Mouse (Mus musculus) embryonic facial prominence, embryonic 14.5 days (tissue): ENCODE results near the gene 1700067K01Rik. TPM values are rescaled to one million over a fixed set of nuclear protein-coding genes. Genes with fewer than 3 reads are reported as not detected.

Experiments used
- ATAC-seq: fragments of 200-750 bp; cut with Nextera tagmentation; 2 replicates; pipeline ENCODE4 v1.8.0; 2017; ENCODE audit warnings: low read depth, moderate number of reproducible peaks, moderate TSS enrichment
- DNase-seq: peaks from one replicate; pipeline ENCODE4 v3.0.0-alpha.2; 2015; ENCODE audit warnings: low spot score
- H3K27ac ChIP-seq: fragments of 300-500 bp; sonication (generic); replicated peaks from 2 replicates; pipeline ENCODE4 v1.5.1; 2014; ENCODE audit warnings: low read depth, mild to moderate bottlenecking, low read length, moderate library complexity
- H3K27me3 ChIP-seq: fragments of 300-500 bp; sonication (generic); replicated peaks from 2 replicates; pipeline ENCODE4 v1.6.1; 2014; ENCODE audit warnings: low read length; ENCODE audit not compliant: control insufficient read depth, insufficient read depth
- H3K36me3 ChIP-seq: fragments of 300-500 bp; sonication (generic); 2 replicates; pipeline ENCODE4 v1.6.1; 2014; ENCODE audit warnings: low read length, mixed read lengths; ENCODE audit not compliant: control insufficient read depth, insufficient read depth
- H3K4me1 ChIP-seq: fragments of 300-500 bp; sonication (generic); 2 replicates; pipeline ENCODE4 v1.6.1; 2014; ENCODE audit warnings: antibody characterized with exemption, low read length; ENCODE audit not compliant: control insufficient read depth, insufficient read depth
- H3K4me2 ChIP-seq: fragments of 300-500 bp; sonication (generic); 2 replicates; pipeline ENCODE4 v1.6.1; 2014; ENCODE audit warnings: low read depth, mild to moderate bottlenecking, low read length, moderate library complexity, mixed read lengths
- H3K4me3 ChIP-seq: fragments of 300-500 bp; sonication (generic); 2 replicates; pipeline ENCODE4 v1.5.1; 2014; ENCODE audit warnings: low read depth, mild to moderate bottlenecking, low read length
- H3K9ac ChIP-seq: fragments of 300-500 bp; sonication (generic); 2 replicates; pipeline ENCODE4 v1.6.1; 2014; ENCODE audit warnings: low read depth, mild to moderate bottlenecking, low read length, moderate library complexity, mixed read lengths
- H3K9me3 ChIP-seq: fragments of 300-500 bp; sonication (generic); 2 replicates; pipeline ENCODE4 v1.6.1; 2016; ENCODE audit warnings: low read length; ENCODE audit not compliant: control insufficient read depth
- WGBS: fragments of 180-500 bp; shearing (Covaris S2); extraction: QIAGEN DNeasy Blood & Tissue Kit; methylation state at CpG from one replicate; pipeline ENCODE4 v1.1.7; 2014; 5-methylcytosine and 5-hydroxymethylcytosine counted together
- polyA plus RNA-seq: library from polyadenylated mRNA; unstranded; fragments of >200 nt; fragmentation: Nextera tagmentation; extraction: Ambion mirVana; gene quantifications from 2 replicates; pipeline ENCODE4 v1.2.1, GENCODE M21; 2014

1700067K01Rik gene
- polyA plus RNA-seq = 0.77 and 1.1 TPM in 2 replicates

DNA sequence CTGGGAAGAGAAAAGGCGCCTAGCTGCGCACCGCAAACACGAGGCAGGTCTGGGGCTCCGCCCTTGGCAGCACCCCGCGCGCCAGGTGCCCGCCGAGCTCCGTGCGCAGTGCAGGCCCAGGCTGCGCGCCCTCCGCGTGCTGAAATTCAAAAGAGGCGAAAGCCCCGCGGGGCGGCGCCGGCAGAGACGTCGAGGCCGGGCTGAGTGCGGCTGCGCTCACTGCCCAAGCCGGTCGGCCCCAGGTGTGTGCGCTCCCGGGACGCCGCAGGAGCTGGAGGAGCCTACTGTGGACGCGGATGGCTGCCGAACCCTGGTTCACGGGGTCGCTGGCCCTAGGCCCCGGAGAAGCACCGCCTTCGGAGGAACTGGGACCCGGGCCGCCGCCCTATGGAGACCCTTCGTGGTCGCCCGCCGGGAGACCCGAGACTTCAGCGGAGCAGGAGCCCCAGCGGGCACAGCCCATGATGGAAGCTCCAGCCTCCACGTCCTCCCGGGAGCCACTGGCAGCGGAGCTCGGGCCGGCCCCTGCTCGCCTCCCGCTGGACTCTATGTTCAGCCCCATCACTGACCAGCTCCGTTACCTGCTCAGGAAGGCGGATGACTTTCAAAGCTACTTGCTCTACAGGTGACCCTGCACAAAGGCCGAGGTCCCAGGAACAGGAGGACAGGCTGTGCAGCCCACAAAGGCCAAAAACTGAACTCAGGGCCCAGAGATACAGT is at the start of gene 1700067K01Rik:
Gene 1700067K01Rik (plus strand): TSS at position 222 of the 720 bp plus-strand sequence.
- no peak within 1 kb of the TSS for H3K4me3 ChIP-seq
- 34% methylated on average over 36 of the region's 61 CpGs for WGBS
- no peaks in the 10 kb centered on the region for H3K9me3 ChIP-seq
- peak within 1 kb of the TSS; percentile 25; the same call in 1 of the 2 replicates for H3K9ac ChIP-seq
- ATAC-seq (no peak), DNase-seq (no peak)
- peak within 1 kb of the TSS; percentile 36 for H3K4me2 ChIP-seq
- peaks cover 15% of the 10 kb centered on the region for H3K4me1 ChIP-seq
- H3K36me3 ChIP-seq = peaks cover 37% of the 10 kb centered on the region
- H3K27ac ChIP-seq = no peak within 1 kb of the TSS
- H3K27me3 ChIP-seq = no peaks in the 10 kb centered on the region

DNA sequence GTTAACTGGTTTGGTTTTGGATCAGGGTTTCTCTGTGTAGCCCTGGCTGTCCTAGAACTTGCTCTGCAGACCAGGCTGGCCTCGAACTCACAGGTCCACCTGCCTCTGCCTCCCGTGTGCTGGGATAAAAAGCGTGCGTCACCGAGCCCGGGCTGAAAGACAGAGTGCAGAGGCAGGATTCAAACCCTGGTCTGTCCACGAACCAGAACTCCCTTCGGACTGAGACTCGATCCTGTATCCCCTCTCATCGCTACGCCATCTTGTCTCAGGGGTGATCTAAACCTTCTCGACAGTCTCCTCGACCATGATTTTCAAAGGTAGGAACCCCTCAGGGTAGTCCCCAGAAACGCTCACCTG is 46.6 kb upstream of the 1700067K01Rik start:
- Histone ChIP-seq H3K27ac (no peak overlapping the region; the same call in 1 of the 2 replicates), H3K9me3 (no peaks in the 10 kb centered on the region), H3K4me1 (no peaks in the 10 kb centered on the region), H3K4me2 (peak overlapping the region; percentile 55), H3K27me3 (no peaks in the 10 kb centered on the region), H3K4me3 (peak overlapping the region; percentile 60), H3K36me3 (no peaks in the 10 kb centered on the region), H3K9ac (peak overlapping the region; percentile 47)
- DNase-seq (no peak), ATAC-seq (no peak)
- WGBS = 1% methylated on average over 14 of the region's 14 CpGs

DNA sequence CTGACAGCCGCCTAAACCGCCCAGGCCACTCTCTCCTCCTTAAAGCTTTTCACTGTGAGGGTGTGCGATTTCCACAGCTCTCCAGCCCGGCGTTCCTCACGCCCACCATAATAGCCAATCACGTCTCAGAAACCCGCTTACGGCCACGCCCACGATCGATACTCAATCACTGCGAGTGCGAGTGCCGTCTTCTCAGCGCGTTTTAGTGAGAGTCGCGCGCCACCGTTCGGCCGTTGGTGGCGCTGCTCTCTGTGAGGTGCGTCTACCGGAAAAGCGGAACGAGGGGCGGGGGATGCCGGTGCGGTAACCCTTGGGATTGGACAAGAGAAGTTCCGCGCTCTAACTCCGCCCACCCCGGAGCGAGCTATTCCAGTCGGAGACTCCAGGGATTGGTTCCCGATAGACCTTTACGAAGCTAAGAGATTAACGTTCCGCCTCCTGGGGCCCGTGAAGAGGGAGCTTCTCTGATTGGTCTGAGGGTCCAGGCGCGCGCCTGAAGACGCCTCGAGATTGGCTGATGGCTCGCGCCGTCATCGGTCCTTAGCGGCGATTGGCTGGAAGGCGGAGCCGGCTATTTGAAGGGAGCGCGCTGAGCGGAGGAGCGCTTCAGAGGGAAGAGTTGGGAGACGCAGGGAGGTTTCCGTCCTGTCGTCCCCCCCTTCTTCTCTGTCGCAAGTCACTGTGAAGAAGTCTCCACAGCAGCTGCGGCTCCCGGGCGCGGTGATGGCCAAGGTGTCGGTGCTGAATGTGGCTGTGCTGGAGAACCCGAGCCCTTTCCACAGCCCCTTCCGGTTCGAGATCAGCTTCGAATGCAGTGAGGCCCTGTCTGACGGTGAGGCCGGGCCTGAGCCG is 46.0 kb upstream of the 1700067K01Rik start, which contains the start of the genes Gm10644 and Asf1b:
Gene Gm10644 (minus strand): TSS at position 100 of the 852 bp plus-strand sequence.
Gene Asf1b (plus strand): TSS at position 402 of the 852 bp plus-strand sequence.
- H3K4me3 ChIP-seq = peak within 1 kb of the TSS; percentile 60
- DNase-seq (peak; percentile 100), ATAC-seq (peak; percentile 99)
- H3K27ac ChIP-seq = no peak within 1 kb of the TSS; the same call in 1 of the 2 replicates
- peak within 1 kb of the TSS; percentile 87 for H3K4me2 ChIP-seq
- under 1% methylated on average over 68 of the region's 75 CpGs for WGBS
- no peaks in the 10 kb centered on the region for H3K9me3 ChIP-seq
- no peaks in the 10 kb centered on the region for H3K36me3 ChIP-seq
- H3K9ac ChIP-seq = peak within 1 kb of the TSS; percentile 68
- H3K27me3 ChIP-seq = no peaks in the 10 kb centered on the region
- H3K4me1 ChIP-seq = no peaks in the 10 kb centered on the region

GRCm38 (mm10) chr8:83955958-83956218 is 45.4 kb upstream of the 1700067K01Rik start:
- Histone ChIP-seq H3K27me3 (no peaks in the 10 kb centered on the region), H3K27ac (no peak overlapping the region), H3K9me3 (no peaks in the 10 kb centered on the region), H3K4me3 (peak overlapping the region; percentile 60), H3K4me1 (no peaks in the 10 kb centered on the region), H3K36me3 (no peaks in the 10 kb centered on the region), H3K4me2 (peak overlapping the region; percentile 87), H3K9ac (peak overlapping the region; percentile 68)
- no peak for ATAC-seq
- no peak for DNase-seq
- WGBS = 2% methylated on average over 11 of the region's 15 CpGs

DNA sequence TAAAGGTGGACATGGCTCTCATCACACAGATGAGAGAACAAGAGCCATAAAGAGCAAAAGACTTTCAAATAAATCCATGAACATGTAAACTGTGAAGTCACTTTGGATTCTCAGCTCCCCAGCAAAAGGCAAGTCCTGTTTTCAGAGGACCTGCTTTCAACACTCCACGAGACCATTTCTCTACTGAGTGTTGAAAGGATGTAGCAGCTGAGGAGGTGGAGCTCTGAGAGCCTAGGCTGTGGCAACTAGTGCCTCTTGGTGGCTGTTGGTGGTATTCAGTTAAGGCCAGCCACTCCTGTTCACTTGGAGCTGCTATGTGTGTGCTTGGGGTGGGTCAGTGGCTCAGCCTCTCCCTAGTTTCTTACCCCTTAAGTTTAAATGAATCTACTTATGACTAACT is 44.5 kb upstream of the 1700067K01Rik start:
- Histone ChIP-seq H3K9ac (peak overlapping the region; percentile 68), H3K4me1 (no peaks in the 10 kb centered on the region), H3K27ac (no peak overlapping the region), H3K4me2 (peak overlapping the region; percentile 87), H3K4me3 (peak overlapping the region; percentile 60), H3K9me3 (no peaks in the 10 kb centered on the region), H3K27me3 (no peaks in the 10 kb centered on the region), H3K36me3 (no peaks in the 10 kb centered on the region)
- DNase-seq (peak; percentile 58), ATAC-seq (no peak)
- 28% methylated on average over 1 of the region's 1 CpGs for WGBS

DNA sequence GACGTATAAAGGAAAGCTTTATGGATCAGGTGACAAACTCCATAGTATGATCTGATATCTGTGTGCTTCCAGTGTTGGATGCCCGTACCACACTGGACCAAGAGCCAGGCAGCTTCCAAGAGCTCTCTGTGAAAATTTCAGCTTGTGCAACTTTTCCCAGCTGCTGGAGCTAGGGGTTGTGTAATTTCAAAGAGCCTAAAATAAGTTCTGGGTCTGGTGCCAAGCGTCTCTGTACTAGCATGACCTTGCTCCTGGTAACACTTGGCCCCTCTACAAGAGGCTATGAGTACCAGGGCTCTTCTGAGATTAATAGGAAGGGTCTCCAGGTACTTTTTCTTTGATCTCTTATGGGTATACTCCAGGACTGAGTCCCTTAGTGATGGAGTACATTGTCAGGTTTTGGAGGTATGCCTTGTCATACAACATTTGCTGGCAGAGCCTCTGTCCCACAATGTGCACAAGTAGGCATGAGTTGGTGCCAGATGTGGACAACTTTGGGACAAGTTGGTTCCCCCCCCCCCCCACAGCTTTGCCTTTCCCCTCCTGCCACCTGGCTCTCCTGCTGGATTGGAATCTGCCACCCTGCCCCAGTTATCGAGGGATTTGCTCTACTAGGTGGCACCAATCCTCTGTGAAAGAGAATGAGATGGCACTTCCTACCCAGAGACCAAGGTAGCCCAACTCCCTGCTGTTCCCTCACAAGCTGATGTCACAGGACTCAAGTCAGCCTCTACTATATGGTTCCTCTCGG is 37.1 kb upstream of the 1700067K01Rik start:
- 91% methylated on average over 5 of the region's 5 CpGs for WGBS

DNA sequence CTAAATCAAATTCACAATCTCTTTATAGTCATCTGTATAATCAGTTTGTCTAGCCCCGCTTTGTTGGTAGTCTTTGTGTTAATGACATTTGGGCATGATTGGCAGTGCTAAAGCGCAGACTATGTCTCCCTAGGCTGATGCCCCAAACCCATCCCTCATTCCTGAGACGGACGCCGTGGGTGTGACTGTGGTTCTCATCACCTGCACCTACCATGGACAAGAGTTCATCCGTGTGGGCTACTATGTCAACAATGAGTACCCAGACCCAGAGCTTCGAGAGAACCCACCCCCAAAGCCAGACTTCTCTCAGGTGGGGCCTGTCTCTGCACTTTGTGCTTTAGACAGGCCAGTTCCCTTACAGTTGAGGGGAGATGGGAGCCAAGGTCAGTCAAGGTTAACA is 33.6 kb upstream of the 1700067K01Rik start:
- Histone ChIP-seq H3K27me3 (no peaks in the 10 kb centered on the region), H3K4me3 (no peak overlapping the region), H3K36me3 (peaks cover 31% of the 10 kb centered on the region), H3K9me3 (no peaks in the 10 kb centered on the region), H3K9ac (no peak overlapping the region), H3K4me2 (no peak overlapping the region), H3K4me1 (peaks cover 3% of the 10 kb centered on the region; the same call in 1 of the 2 replicates), H3K27ac (no peak overlapping the region)
- DNase-seq = no peak
- ATAC-seq = no peak
- WGBS = 96% methylated on average over 7 of the region's 7 CpGs

More for the DNA sequence above, 37.1 kb upstream of the 1700067K01Rik start:
- Histone ChIP-seq H3K4me3 (no peak overlapping the region), H3K9ac (no peak overlapping the region), H3K36me3 (peaks cover 22% of the 10 kb centered on the region), H3K27ac (no peak overlapping the region), H3K4me1 (no peaks in the 10 kb centered on the region), H3K9me3 (no peaks in the 10 kb centered on the region), H3K27me3 (no peaks in the 10 kb centered on the region), H3K4me2 (no peak overlapping the region)
- no peak for ATAC-seq
- no peak for DNase-seq

DNA sequence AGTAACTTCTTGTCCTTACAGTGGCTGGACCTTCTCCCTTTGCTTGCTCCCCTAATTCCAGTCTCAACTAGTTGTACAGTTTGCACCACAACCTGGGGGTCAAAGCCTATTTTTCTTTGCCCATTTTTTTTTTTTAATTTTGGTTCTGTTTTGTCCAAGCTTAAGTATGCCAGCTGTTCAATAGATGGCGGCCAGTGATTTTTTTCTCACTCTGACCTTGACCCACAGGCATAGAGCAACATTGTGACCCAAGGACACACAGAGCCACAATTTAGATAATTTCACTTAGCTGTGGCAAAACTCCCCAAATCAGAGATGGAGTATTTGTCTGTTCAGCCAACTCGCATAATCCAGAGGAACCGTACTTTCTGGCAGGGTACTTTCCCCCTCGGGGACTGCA is 30.2 kb upstream of the 1700067K01Rik start:
- DNase-seq (no peak), ATAC-seq (no peak)
- Histone ChIP-seq H3K9me3 (no peaks in the 10 kb centered on the region), H3K27me3 (no peaks in the 10 kb centered on the region), H3K4me2 (no peak overlapping the region), H3K4me3 (no peak overlapping the region), H3K9ac (no peak overlapping the region), H3K4me1 (peaks cover 10% of the 10 kb centered on the region), H3K27ac (no peak overlapping the region), H3K36me3 (peaks cover 26% of the 10 kb centered on the region)
- 88% methylated on average over 4 of the region's 4 CpGs for WGBS
